Mouse (Mus musculus) MEL (cell line): ENCODE results near the gene Gm13697. TPM values are rescaled to one million over a fixed set of nuclear protein-coding genes. Genes with fewer than 3 reads are reported as not detected.

ENCODE experiments used
- DNase-seq: peaks from one replicate; pipeline ENCODE4 v3.0.0; 2011; ENCODE audit warnings: low read depth, low spot score
- H3K27ac ChIP-seq: 2 replicates; pipeline ENCODE4 v1.5.1; 2012; ENCODE audit warnings: low read depth, mild to moderate bottlenecking, control low read depth, low read length, moderate library complexity; ENCODE audit not compliant: control insufficient read depth
- H3K27me3 ChIP-seq, 2 experiments: fragments of 150-350 bp in 1 of 2; sonication (generic) in 1 of 2; 2 replicates each; pipeline ENCODE4 v1.6.1; 2012; ENCODE audit warnings: low read length in 2 of 2, mild to moderate bottlenecking in 2 of 2, improper control_type of control experiment in 1 of 2, moderate library complexity in 1 of 2; ENCODE audit not compliant: insufficient read depth in 2 of 2, control insufficient read depth in 1 of 2
- H3K36me3 ChIP-seq, 2 experiments: 2 replicates each; pipeline ENCODE4 v1.6.1; 2012 to 2014; ENCODE audit warnings: low read length in 2 of 2, improper control_type of control experiment in 1 of 2, inconsistent platforms in 1 of 2, mild to moderate bottlenecking in 1 of 2; ENCODE audit not compliant: insufficient read depth in 2 of 2, control insufficient read depth in 1 of 2
- H3K4me1 ChIP-seq, 2 experiments: fragments of 150-350 bp in 1 of 2; sonication (generic) in 1 of 2; 2 replicates each; pipeline ENCODE4 v1.6.1; 2012; ENCODE audit warnings: low read length in 2 of 2, improper control_type of control experiment in 1 of 2, mild to moderate bottlenecking in 1 of 2; ENCODE audit not compliant: insufficient read depth in 2 of 2, control insufficient read depth in 1 of 2
- H3K4me3 ChIP-seq, 2 experiments: fragments of 150-350 bp in 1 of 2; sonication (generic) in 1 of 2; 2 replicates each; pipeline ENCODE4 v1.5.1; 2012; ENCODE audit warnings: low read depth in 2 of 2, low read length in 2 of 2, mild to moderate bottlenecking in 2 of 2, moderate library complexity in 2 of 2, control low read depth in 1 of 2, improper control_type of control experiment in 1 of 2; ENCODE audit not compliant: control insufficient read depth in 1 of 2, insufficient read depth in 1 of 2
- H3K79me2 ChIP-seq: 2 replicates; pipeline ENCODE4 v1.6.1; 2012; ENCODE audit warnings: mild to moderate bottlenecking, low read length, moderate library complexity; ENCODE audit not compliant: control insufficient read depth, poor library complexity, insufficient read depth
- H3K9ac ChIP-seq: 2 replicates; pipeline ENCODE4 v1.6.1; 2012; ENCODE audit warnings: low read depth, mild to moderate bottlenecking, control low read depth, low read length, moderate library complexity; ENCODE audit not compliant: control insufficient read depth, poor library complexity, severe bottlenecking
- H3K9me3 ChIP-seq: fragments of 150-350 bp; sonication (generic); replicated peaks from 2 replicates; pipeline ENCODE4 v1.6.1; 2012; ENCODE audit warnings: mild to moderate bottlenecking, low read length, improper control_type of control experiment, moderate library complexity; ENCODE audit not compliant: insufficient read depth
- BHLHE40 ChIP-seq: IDR thresholded peaks from 2 replicates; pipeline ENCODE4 v1.6.1; 2012; ENCODE audit warnings: low read depth, mild to moderate bottlenecking, inconsistent platforms, low read length, improper control_type of control experiment, borderline replicate concordance
- CHD1 ChIP-seq: IDR thresholded peaks from 2 replicates; pipeline ENCODE4 v1.6.1; 2012; ENCODE audit warnings: low read depth, mild to moderate bottlenecking, inconsistent platforms, low read length, improper control_type of control experiment
- CHD2 ChIP-seq: IDR thresholded peaks from 2 replicates; pipeline ENCODE4 v1.6.1; 2011; ENCODE audit warnings: low read length, improper control_type of control experiment
- E2F4 ChIP-seq: IDR thresholded peaks from 2 replicates; pipeline ENCODE4 v1.6.1; 2011; ENCODE audit warnings: low read depth, low read length, improper control_type of control experiment, borderline replicate concordance
- ELF1 ChIP-seq: IDR thresholded peaks from 2 replicates; pipeline ENCODE4 v1.6.1; 2014; ENCODE audit warnings: low read depth, mild to moderate bottlenecking, inconsistent platforms, low read length, improper control_type of control experiment, moderate library complexity
- EP300 ChIP-seq, 2 experiments: IDR thresholded peaks; 2 replicates each; pipeline ENCODE4 v1.6.1; 2011; ENCODE audit warnings: improper control_type of control experiment in 2 of 2, low read length in 2 of 2, low read depth in 1 of 2, mild to moderate bottlenecking in 1 of 2
- GABPA ChIP-seq: IDR thresholded peaks from 2 replicates; pipeline ENCODE4 v1.6.1; 2012; ENCODE audit warnings: low read depth, mild to moderate bottlenecking, inconsistent platforms, low read length, improper control_type of control experiment, moderate library complexity
- HCFC1 ChIP-seq: IDR thresholded peaks from 2 replicates; pipeline ENCODE4 v1.6.1; 2012; ENCODE audit warnings: low read depth, mild to moderate bottlenecking, inconsistent platforms, low read length, improper control_type of control experiment, moderate library complexity
- KAT2A ChIP-seq: conservative IDR thresholded peaks from 2 replicates; pipeline ENCODE4 v1.6.1; 2012; ENCODE audit warnings: low read depth, low read length, improper control_type of control experiment, inconsistent platforms
- MAFK ChIP-seq: IDR thresholded peaks from 2 replicates; pipeline ENCODE4 v1.6.1; 2011; ENCODE audit warnings: low read depth, mild to moderate bottlenecking, low read length, improper control_type of control experiment, borderline replicate concordance
- MAZ ChIP-seq: IDR thresholded peaks from 2 replicates; pipeline ENCODE4 v1.6.1; 2012; ENCODE audit warnings: low read depth, mild to moderate bottlenecking, inconsistent platforms, low read length, improper control_type of control experiment
- MXI1 ChIP-seq: IDR thresholded peaks from 2 replicates; pipeline ENCODE4 v1.6.1; 2011; ENCODE audit warnings: mild to moderate bottlenecking, low read depth, low read length, improper control_type of control experiment
- MYB ChIP-seq: IDR thresholded peaks from 2 replicates; pipeline ENCODE4 v1.6.1; 2011; ENCODE audit warnings: mild to moderate bottlenecking, low read depth, low read length, improper control_type of control experiment
- MYC ChIP-seq: IDR thresholded peaks from 2 replicates; pipeline ENCODE4 v1.6.1; 2011; ENCODE audit warnings: low read depth, mild to moderate bottlenecking, low read length, improper control_type of control experiment, moderate library complexity
- NRF1 ChIP-seq: IDR thresholded peaks from 2 replicates; pipeline ENCODE4 v1.6.1; 2014; ENCODE audit warnings: low read depth, mild to moderate bottlenecking, inconsistent platforms, low read length, improper control_type of control experiment, moderate library complexity; ENCODE audit not compliant: poor library complexity, insufficient read depth, severe bottlenecking
- POLR2AphosphoS2 ChIP-seq: IDR thresholded peaks from 2 replicates; pipeline ENCODE4 v1.6.1; 2011; ENCODE audit warnings: low read length, improper control_type of control experiment
- SIN3A ChIP-seq: IDR thresholded peaks from 2 replicates; pipeline ENCODE4 v1.6.1; 2012; ENCODE audit warnings: low read length, improper control_type of control experiment, inconsistent platforms
- SMC3 ChIP-seq: IDR thresholded peaks from 2 replicates; pipeline ENCODE4 v1.6.1; 2011; ENCODE audit warnings: low read depth, low read length, improper control_type of control experiment
- USF2 ChIP-seq, 2 experiments: IDR thresholded peaks; 2 replicates each; pipeline ENCODE4 v1.6.1; 2011 to 2012; ENCODE audit warnings: improper control_type of control experiment in 2 of 2, low read length in 2 of 2, borderline replicate concordance in 1 of 2, inconsistent platforms in 1 of 2, low read depth in 1 of 2, mild to moderate bottlenecking in 1 of 2; ENCODE audit not compliant: insufficient read depth in 1 of 2
- ZC3H11A ChIP-seq: IDR thresholded peaks from 2 replicates; pipeline ENCODE4 v1.6.1; 2012; ENCODE audit warnings: low read depth, mild to moderate bottlenecking, inconsistent platforms, low read length, improper control_type of control experiment
- ZNF384 ChIP-seq: IDR thresholded peaks from 2 replicates; pipeline ENCODE4 v1.6.1; 2012; ENCODE audit warnings: low read depth, mild to moderate bottlenecking, inconsistent platforms, low read length, improper control_type of control experiment
- polyA plus RNA-seq, 2 experiments: library from polyadenylated mRNA; stranded (reverse) in 1 of 2; unstranded in 1 of 2; fragments of >175 nt in 1 of 2; fragments of >200 nt in 1 of 2; gene quantifications; 2 replicates each; pipeline versions ENCODE4 v1.2.1 to v1.2.4; 2012; ENCODE audit warnings: low replicate concordance in 2 of 2, low read depth in 1 of 2; ENCODE audit not compliant: insufficient read length in 2 of 2, insufficient read depth in 1 of 2, missing spikeins in 1 of 2
- total RNA-seq: library from RNA; depleted of rRNA; stranded (reverse); fragments of 300-350 nt; gene quantifications from 2 replicates; pipeline ENCODE4 v1.2.3, GENCODE M21; 2012

The Gm13697 gene
- total and polyA plus RNA-seq, 3 experiments, result 0.08 TPM; not detected in 1

DNA sequence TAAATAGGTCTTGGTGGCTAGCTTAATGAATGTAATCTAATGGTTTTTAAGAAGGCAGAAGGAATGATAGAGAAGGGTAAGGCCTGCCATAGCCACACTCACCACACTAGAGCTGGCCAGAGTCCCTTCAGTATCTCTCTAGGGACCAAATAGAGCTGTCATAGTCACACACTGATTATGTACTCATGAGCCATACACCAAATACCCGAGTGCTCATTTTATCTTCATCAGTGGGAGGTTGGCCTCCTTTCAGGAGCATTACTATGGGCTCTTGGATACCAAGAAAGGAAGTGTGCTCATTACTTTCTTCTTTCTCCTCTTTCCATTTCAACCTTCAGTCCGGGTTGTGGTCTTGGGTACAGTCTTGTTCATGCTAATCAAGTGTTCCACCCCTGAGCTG lies 37.4 kb downstream of the Gm13697 start:
- no peak overlapping the region for H3K9ac ChIP-seq
- H3K27ac ChIP-seq, result no peak overlapping the region
- H3K27me3 ChIP-seq, result no peaks in the 10 kb centered on the region
- H3K4me1 ChIP-seq, result no peaks in the 10 kb centered on the region
- DNase-seq, result peak; percentile 9
- no peaks in the 10 kb centered on the region for H3K36me3 ChIP-seq
- no peak overlapping the region for H3K4me3 ChIP-seq
- no peak for TF ChIP-seq MYC
- TF ChIP-seq ZNF384, result no peak
- no peak for TF ChIP-seq E2F4
- TF ChIP-seq KAT2A, result no peak
- H3K9me3 ChIP-seq, result no peaks in the 10 kb centered on the region
- H3K79me2 ChIP-seq, result no peaks in the 10 kb centered on the region

DNA sequence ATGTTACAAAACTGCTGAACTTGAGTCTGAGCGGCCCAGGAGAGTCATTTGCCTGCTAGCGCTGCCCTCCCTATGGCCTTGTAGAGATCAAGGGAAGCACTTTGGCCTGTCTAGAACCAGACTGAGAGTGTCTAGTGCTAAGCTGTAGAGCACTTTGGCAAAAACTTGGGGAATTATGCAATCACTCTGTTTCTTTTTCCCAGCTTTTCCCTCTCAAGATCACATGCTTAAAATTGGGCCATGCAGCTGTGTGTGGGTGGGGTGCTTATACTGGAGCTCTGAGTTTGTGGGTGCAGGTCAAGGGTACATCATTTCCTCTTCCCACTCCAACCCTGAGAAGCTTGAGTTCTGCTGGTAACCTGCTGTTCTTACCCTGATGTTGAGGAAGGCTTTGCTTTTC lies 38.4 kb downstream of the Gm13697 start:
- no peak for TF ChIP-seq GABPA
- TF ChIP-seq ELF1, result no peak
- TF ChIP-seq SMC3, result no peak
- TF ChIP-seq NRF1, result no peak
- TF ChIP-seq MAFK, result no peak
- no peak for TF ChIP-seq BHLHE40
- no peak for TF ChIP-seq EP300 (IDR thresholded peaks at IDR 0.05; ENCODE audit: low read depth in 1 of 2, low read length in 2 of 2)
- TF ChIP-seq MYC, result no peak
- TF ChIP-seq CHD2, result no peak
- no peak for TF ChIP-seq ZC3H11A
- no peak for TF ChIP-seq KAT2A
- no peak for TF ChIP-seq HCFC1
- TF ChIP-seq CHD1, result no peak
- no peak for TF ChIP-seq USF2 (IDR thresholded peaks at IDR 0.05; ENCODE audit: borderline replicate concordance in 1 of 2, insufficient read depth in 1 of 2, low read depth in 1 of 2, low read length in 2 of 2)
- no peak for TF ChIP-seq SIN3A
- TF ChIP-seq MYB, result no peak
- TF ChIP-seq ZNF384, result no peak
- TF ChIP-seq MXI1, result no peak
- no peak for TF ChIP-seq POLR2AphosphoS2
- TF ChIP-seq MAZ, result no peak
- Histone ChIP-seq H3K36me3 (no peaks in the 10 kb centered on the region), H3K4me3 (no peak overlapping the region), H3K79me2 (no peaks in the 10 kb centered on the region), H3K4me1 (no peaks in the 10 kb centered on the region), H3K9me3 (no peaks in the 10 kb centered on the region), H3K27me3 (no peaks in the 10 kb centered on the region), H3K27ac (no peak overlapping the region), H3K9ac (no peak overlapping the region)
- DNase-seq, result no peak
